Mouse (Mus musculus) embryonic fibroblast, embryonic 13.5 days (primary cell): ENCODE measurements around the gene Akap9.

ENCODE experiments used
- CTCF ChIP-seq: IDR thresholded peaks from 2 replicates; pipeline ENCODE4 v1.5.1; 2011; ENCODE audit warnings: mild to moderate bottlenecking, control low read depth, low read length, moderate library complexity, borderline replicate concordance; ENCODE audit not compliant: insufficient read depth
- POLR2A ChIP-seq: IDR thresholded peaks from 2 replicates; pipeline ENCODE4 v1.6.1; 2011; ENCODE audit warnings: low read depth, mild to moderate bottlenecking, control low read depth, low read length, moderate library complexity

GRCm38 (mm10) chr5:4060313-4060712 lies 132.5 kb downstream of the Akap9 start:
- TF ChIP-seq CTCF (no peak), POLR2A (no peak)
